Mouse (Mus musculus) naive thymus-derived CD4-positive, alpha-beta T cell, adult 2 months (primary cell): ENCODE measurements around the gene Olfr1276.

ENCODE experiments used
- DNase-seq: peaks from one replicate; pipeline ENCODE4 v3.0.0-alpha.2; 2011; ENCODE audit warnings: low read depth

The Olfr1276 gene

DNA sequence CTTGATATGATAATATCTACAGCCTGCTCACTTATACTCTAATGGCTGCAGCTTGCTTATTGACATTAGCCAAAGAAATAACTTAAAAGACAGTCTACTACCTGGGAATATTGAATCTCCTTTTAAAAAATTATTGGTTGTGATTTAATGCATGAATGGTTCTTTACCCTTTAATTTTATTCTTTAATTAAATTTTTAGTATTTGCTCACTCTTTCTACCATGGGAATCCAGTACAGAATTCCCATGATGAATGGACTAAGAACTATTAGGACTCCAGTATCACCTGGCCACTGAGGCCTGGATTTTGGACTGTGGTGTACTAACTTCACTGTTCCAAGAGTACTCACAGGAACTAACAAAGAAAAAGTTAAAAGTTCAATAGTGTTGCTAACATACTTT is at the start of gene Olfr1276:
Gene Olfr1276 (plus strand): TSS at position 301 of the 400 bp plus-strand sequence.
- DNase-seq = no peak

DNA sequence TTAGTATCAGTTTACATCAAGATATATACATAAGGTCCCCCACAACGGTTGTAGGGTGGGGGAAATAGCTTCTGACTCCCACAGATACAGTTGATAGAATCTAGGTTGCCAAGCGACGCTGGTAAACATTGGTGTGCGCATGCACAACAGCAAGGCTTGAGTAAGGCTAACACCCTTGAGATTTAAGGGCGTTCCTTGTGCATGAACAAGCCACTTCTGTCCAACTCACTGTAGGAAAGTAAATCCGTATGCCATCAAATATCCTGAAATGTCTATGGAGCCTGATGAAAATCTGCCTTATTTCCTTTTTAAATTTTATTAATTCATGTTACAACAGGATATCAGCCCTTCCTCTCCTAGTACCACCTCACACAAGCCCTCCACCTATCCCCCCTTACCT is 24.8 kb upstream of the Olfr1276 start, which contains the start of gene 4930430A15Rik:
Gene 4930430A15Rik (minus strand): TSS at position 101 of the 400 bp plus-strand sequence.
- no peak for DNase-seq

DNA sequence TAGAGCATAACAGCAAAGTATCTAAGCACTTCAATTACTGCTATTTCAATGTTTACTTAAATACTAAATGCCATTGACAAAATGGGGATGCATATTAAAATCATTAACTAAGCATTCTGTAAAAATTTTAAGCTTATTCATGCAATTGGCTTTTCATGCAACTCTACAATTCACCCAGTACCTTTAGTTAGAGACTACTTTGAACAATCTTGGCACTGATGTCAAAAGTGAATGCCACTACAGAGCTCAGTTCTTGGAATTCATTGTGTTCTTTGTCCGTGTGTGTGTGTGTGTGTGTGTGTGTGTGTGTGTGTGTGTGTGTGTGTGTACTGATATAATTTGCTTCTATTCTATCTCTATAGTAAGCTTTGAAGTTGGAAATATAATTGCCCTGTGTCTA is 19.1 kb upstream of the Olfr1276 start, which contains the start of gene Olfr1275:
Gene Olfr1275 (minus strand): TSS at position 101 of the 400 bp plus-strand sequence.
- DNase-seq = no peak

DNA sequence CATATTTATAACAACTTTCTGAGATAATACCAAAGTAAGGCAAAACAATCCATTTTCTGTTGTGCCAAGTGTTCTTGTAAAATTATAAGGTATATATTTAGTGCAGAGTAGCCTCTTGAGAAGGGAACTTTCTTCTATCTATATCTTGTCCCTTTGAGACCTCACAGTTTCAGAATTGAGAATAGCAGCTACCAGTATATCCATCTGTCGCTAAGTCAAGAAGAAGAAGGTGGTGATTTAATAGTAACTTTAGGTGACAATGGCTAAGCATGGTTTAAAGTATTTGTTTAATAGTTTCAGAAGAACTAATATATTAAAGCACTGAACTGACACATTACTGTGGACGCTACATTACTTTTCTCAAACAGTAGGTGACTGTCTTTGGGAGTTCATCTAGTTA is 19.7 kb downstream of the Olfr1276 start, which contains the start of gene Olfr1277:
Gene Olfr1277 (minus strand): TSS at position 101 of the 400 bp plus-strand sequence.
- no peak for DNase-seq

DNA sequence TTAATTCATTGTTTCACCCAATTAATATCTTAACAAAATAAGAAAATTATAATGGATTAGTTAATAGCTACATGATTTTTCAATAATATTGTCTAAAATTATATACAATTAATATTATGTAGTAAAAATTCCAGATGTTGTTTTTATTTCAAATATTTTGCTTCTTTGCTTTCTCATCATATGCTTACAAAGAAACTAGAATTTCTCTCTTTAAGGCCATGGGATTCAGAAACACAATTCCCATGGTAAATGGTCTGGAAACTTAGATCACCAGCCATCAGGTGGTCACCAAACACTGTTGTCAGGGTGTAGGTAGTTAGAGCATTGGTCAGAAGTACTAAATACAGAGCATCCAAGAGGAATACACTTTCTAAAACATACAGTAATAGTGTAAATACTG is 35.5 kb downstream of the Olfr1276 start, which contains the start of gene Olfr1278:
Gene Olfr1278 (plus strand): TSS at position 301 of the 400 bp plus-strand sequence.
- DNase-seq = no peak

DNA sequence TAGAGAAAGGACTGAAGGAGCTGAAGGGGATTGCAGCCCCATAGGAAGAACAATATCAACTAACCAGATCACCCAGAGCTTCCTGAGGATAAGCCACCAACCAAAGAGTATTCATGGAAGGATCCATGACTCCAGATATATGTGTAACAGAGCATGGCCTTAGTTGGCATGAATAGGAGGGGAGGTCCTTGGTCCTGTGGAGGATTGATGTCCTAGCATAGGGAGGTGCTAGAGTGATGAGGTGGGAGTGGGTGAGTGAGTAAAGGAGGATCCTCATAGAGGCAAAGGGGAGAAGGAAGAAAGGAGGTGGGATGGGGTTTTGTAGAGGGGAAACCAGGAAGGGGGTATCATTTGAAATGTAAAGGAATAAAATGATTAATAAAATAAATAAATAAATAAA is 44.2 kb downstream of the Olfr1276 start:
- no peak for DNase-seq

DNA sequence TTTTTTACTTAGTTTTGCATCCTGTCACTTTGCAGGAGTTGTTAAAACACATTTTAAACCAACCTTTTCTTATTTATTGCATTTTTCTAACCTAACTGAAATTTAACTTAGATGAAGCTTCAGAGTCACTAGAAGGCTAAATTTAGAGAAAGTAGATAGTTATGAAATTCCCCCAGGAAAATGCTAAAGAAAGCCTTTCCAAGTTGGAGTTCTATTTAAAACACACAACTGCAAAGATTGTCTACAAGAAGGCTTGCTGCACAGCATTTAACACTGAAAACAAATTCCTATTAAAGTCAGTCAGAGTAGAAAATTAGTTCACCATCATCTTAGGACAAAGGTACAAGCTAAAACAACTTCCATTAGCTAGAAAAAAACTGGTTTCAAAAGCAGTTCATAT is 46.1 kb downstream of the Olfr1276 start, which contains the start of gene Olfr1279:
Gene Olfr1279 (plus strand): TSS at position 262 of the 400 bp plus-strand sequence.
- DNase-seq = no peak
